Mouse (Mus musculus): ENCODE measurements at regions not wholly inside any gene's neighbourhood (a gene's known extent, or its start where the extent isn't known, plus 50 kb on each side); places are given as distances from the start of the nearest gene placed in this dataset.

GRCm38 (mm10) chr17:27364899-27365298 lies 156.3 kb downstream of the Grm4 start:
- no peaks in the 10 kb centered on the region for H3K36me3 ChIP-seq
- H3K4me3 ChIP-seq: no peak overlapping the region
- H3K9me3 ChIP-seq: no peaks in the 10 kb centered on the region
- H3K4me2 ChIP-seq: no peak overlapping the region
- 85% methylated on average over 6 of the region's 6 CpGs for WGBS
- no peaks in the 10 kb centered on the region for H3K27me3 ChIP-seq (replicated peaks)
- no peak for ATAC-seq (ENCODE audit: extremely low read depth, insufficient number of reproducible peaks, low FRiP score, low TSS enrichment)
- H3K4me1 ChIP-seq: 0 out of 2 replicates have a peak, but pooled peaks cover 4% of the 10 kb centered on the region
- no peak overlapping the region for H3K27ac ChIP-seq (replicated peaks)
- no peak overlapping the region for H3K9ac ChIP-seq

- H3K27me3 ChIP-seq (replicated peaks): no peaks in the 10 kb centered on the region
- H3K9ac ChIP-seq: no peak overlapping the region
- H3K4me1 ChIP-seq: peaks cover 9% of the 10 kb centered on the region
- ATAC-seq (ENCODE audit: extremely low read depth, insufficient number of reproducible peaks, low FRiP score, low TSS enrichment): no peak
- H3K9me3 ChIP-seq: no peaks in the 10 kb centered on the region
- no peak overlapping the region for H3K4me2 ChIP-seq
- 84% methylated on average over 7 of the region's 7 CpGs for WGBS
- H3K27ac ChIP-seq (replicated peaks): no peak overlapping the region
- H3K4me3 ChIP-seq: no peak overlapping the region
- H3K36me3 ChIP-seq: no peaks in the 10 kb centered on the region
Measured at GRCm38 (mm10) chr17:27364338-27364737, 156.9 kb downstream of the Grm4 start.

- H3K9me3 ChIP-seq: no peaks in the 10 kb centered on the region
- H3K27ac ChIP-seq (replicated peaks): no peak overlapping the region
- H3K27me3 ChIP-seq (replicated peaks): no peaks in the 10 kb centered on the region
- H3K4me1 ChIP-seq: peaks cover 12% of the 10 kb centered on the region
- ATAC-seq (ENCODE audit: extremely low read depth, insufficient number of reproducible peaks, low FRiP score, low TSS enrichment): no peak
- no peaks in the 10 kb centered on the region for H3K36me3 ChIP-seq
- H3K4me3 ChIP-seq: no peak overlapping the region
- H3K9ac ChIP-seq: no peak overlapping the region
- no peak overlapping the region for H3K4me2 ChIP-seq
- WGBS: 76% methylated on average over 6 of the region's 6 CpGs
Measured at GRCm38 (mm10) chr17:27363911-27364310, 157.3 kb downstream of the Grm4 start.

GRCm38 (mm10) chr17:27362221-27362620 lies 158.0 kb upstream of the Lemd2 start:
- Histone ChIP-seq H3K9ac (no peak overlapping the region), H3K4me2 (no peak overlapping the region), H3K9me3 (no peaks in the 10 kb centered on the region), H3K36me3 (no peaks in the 10 kb centered on the region), H3K4me3 (no peak overlapping the region), H3K27ac (replicated peaks) (no peak overlapping the region), H3K4me1 (peaks cover 12% of the 10 kb centered on the region), H3K27me3 (replicated peaks) (no peaks in the 10 kb centered on the region)
- ATAC-seq (ENCODE audit: extremely low read depth, insufficient number of reproducible peaks, low FRiP score, low TSS enrichment): no peak
- 75% methylated on average over 8 of the region's 8 CpGs for WGBS

GRCm38 (mm10) chr17:27361362-27361761 lies 157.1 kb upstream of the Lemd2 start:
- Histone ChIP-seq H3K9me3 (no peaks in the 10 kb centered on the region), H3K4me1 (peaks cover 12% of the 10 kb centered on the region), H3K36me3 (no peaks in the 10 kb centered on the region), H3K27me3 (replicated peaks) (no peaks in the 10 kb centered on the region), H3K4me2 (no peak overlapping the region), H3K27ac (replicated peaks) (no peak overlapping the region), H3K9ac (no peak overlapping the region), H3K4me3 (no peak overlapping the region)
- 71% methylated on average over 2 of the region's 2 CpGs for WGBS
- no peak for ATAC-seq (ENCODE audit: extremely low read depth, insufficient number of reproducible peaks, low FRiP score, low TSS enrichment)

- WGBS: 71% methylated on average over 3 of the region's 3 CpGs
Measured at GRCm38 (mm10) chr17:27356862-27357261, 152.6 kb upstream of the Lemd2 start.

GRCm38 (mm10) chr17:27355717-27356116 lies 151.4 kb upstream of the Lemd2 start:
- H3K27ac ChIP-seq (replicated peaks): no peak overlapping the region
- 88% methylated on average over 9 of the region's 9 CpGs for WGBS
- H3K36me3 ChIP-seq: no peaks in the 10 kb centered on the region
- no peak overlapping the region for H3K4me2 ChIP-seq
- no peak overlapping the region for H3K4me3 ChIP-seq
- no peaks in the 10 kb centered on the region for H3K27me3 ChIP-seq (replicated peaks)
- H3K9ac ChIP-seq: no peak overlapping the region
- H3K9me3 ChIP-seq: no peaks in the 10 kb centered on the region; the same call in 1 of the 2 replicates
- no peak for ATAC-seq (ENCODE audit: extremely low read depth, insufficient number of reproducible peaks, low FRiP score, low TSS enrichment)
- H3K4me1 ChIP-seq: peaks cover 8% of the 10 kb centered on the region

More at GRCm38 (mm10) chr17:27356862-27357261, 152.6 kb upstream of the Lemd2 start:
- no peak overlapping the region for H3K4me3 ChIP-seq
- ATAC-seq (ENCODE audit: extremely low read depth, insufficient number of reproducible peaks, low FRiP score, low TSS enrichment): no peak
- H3K9ac ChIP-seq: no peak overlapping the region
- H3K27ac ChIP-seq (replicated peaks): no peak overlapping the region
- H3K27me3 ChIP-seq (replicated peaks): no peaks in the 10 kb centered on the region
- H3K4me2 ChIP-seq: no peak overlapping the region
- H3K4me1 ChIP-seq: peaks cover 8% of the 10 kb centered on the region
- H3K36me3 ChIP-seq: no peaks in the 10 kb centered on the region
- H3K9me3 ChIP-seq: no peaks in the 10 kb centered on the region; the same call in 1 of the 2 replicates

- ATAC-seq (ENCODE audit: extremely low read depth, insufficient number of reproducible peaks, low FRiP score, low TSS enrichment): no peak
- Histone ChIP-seq H3K4me2 (no peak overlapping the region), H3K9me3 (no peaks in the 10 kb centered on the region; the same call in 1 of the 2 replicates), H3K9ac (no peak overlapping the region), H3K27ac (replicated peaks) (no peak overlapping the region), H3K27me3 (replicated peaks) (no peaks in the 10 kb centered on the region), H3K4me1 (peaks cover 8% of the 10 kb centered on the region), H3K36me3 (no peaks in the 10 kb centered on the region), H3K4me3 (no peak overlapping the region)
- 89% methylated on average over 4 of the region's 4 CpGs for WGBS
Measured at GRCm38 (mm10) chr17:27355056-27355455, 150.8 kb upstream of the Lemd2 start.

GRCm38 (mm10) chr17:27349911-27350310 lies 145.6 kb upstream of the Lemd2 start:
- Histone ChIP-seq H3K4me2 (no peak overlapping the region), H3K27ac (replicated peaks) (no peak overlapping the region), H3K9me3 (no peaks in the 10 kb centered on the region; the same call in 1 of the 2 replicates), H3K36me3 (no peaks in the 10 kb centered on the region), H3K27me3 (replicated peaks) (peaks cover 4% of the 10 kb centered on the region; the same call in 1 of the 2 replicates), H3K4me1 (no peaks in the 10 kb centered on the region), H3K4me3 (no peak overlapping the region), H3K9ac (no peak overlapping the region)
- ATAC-seq (ENCODE audit: extremely low read depth, insufficient number of reproducible peaks, low FRiP score, low TSS enrichment): no peak
- 88% methylated on average over 9 of the region's 9 CpGs for WGBS

- H3K27me3 ChIP-seq (replicated peaks): peaks cover 4% of the 10 kb centered on the region; the same call in 1 of the 2 replicates
Measured at GRCm38 (mm10) chr17:27349432-27349831, 145.2 kb upstream of the Lemd2 start.

GRCm38 (mm10) chr17:27341952-27342890 lies 138.0 kb upstream of the Lemd2 start:
- ATAC-seq (ENCODE audit: extremely low read depth, insufficient number of reproducible peaks, low FRiP score, low TSS enrichment): no peak
- no peaks in the 10 kb centered on the region for H3K36me3 ChIP-seq
- H3K9ac ChIP-seq: no peak overlapping the region
- peaks cover 8% of the 10 kb centered on the region; the same call in 1 of the 2 replicates for H3K4me1 ChIP-seq
- H3K4me3 ChIP-seq: peak overlapping the region; percentile 11; the same call in 1 of the 2 replicates
- no peaks in the 10 kb centered on the region for H3K27me3 ChIP-seq (replicated peaks)
- WGBS: 38% methylated on average over 14 of the region's 14 CpGs
- H3K27ac ChIP-seq (replicated peaks): peak overlapping the region; percentile 53; the same call in 1 of the 2 replicates
- H3K4me2 ChIP-seq: peak overlapping the region; percentile 27; the same call in 1 of the 2 replicates
- H3K9me3 ChIP-seq: no peaks in the 10 kb centered on the region

More at GRCm38 (mm10) chr17:27349432-27349831, 145.2 kb upstream of the Lemd2 start:
- WGBS: 71% methylated on average over 4 of the region's 4 CpGs
- no peaks in the 10 kb centered on the region for H3K9me3 ChIP-seq
- H3K36me3 ChIP-seq: no peaks in the 10 kb centered on the region
- ATAC-seq (ENCODE audit: extremely low read depth, insufficient number of reproducible peaks, low FRiP score, low TSS enrichment): no peak
- H3K9ac ChIP-seq: no peak overlapping the region
- H3K4me3 ChIP-seq: no peak overlapping the region
- no peaks in the 10 kb centered on the region for H3K4me1 ChIP-seq
- no peak overlapping the region for H3K27ac ChIP-seq (replicated peaks)
- H3K4me2 ChIP-seq: no peak overlapping the region
